Mouse (Mus musculus) hindbrain, embryonic 16.5 days (tissue): Measurements from ENCODE around the gene Sms. TPM values are rescaled to one million over a fixed set of nuclear protein-coding genes. Genes with fewer than 3 reads are reported as not detected.

Source experiments
- ATAC-seq: fragments of 200-750 bp; cut with Nextera tagmentation; 2 replicates; pipeline ENCODE4 v1.8.0; 2017; ENCODE audit warnings: moderate TSS enrichment, moderate library complexity
- H3K27ac ChIP-seq: fragments of 300-500 bp; sonication (generic); 2 replicates; pipeline ENCODE4 v1.5.1; 2014; ENCODE audit warnings: low read depth, mild to moderate bottlenecking, control low read depth, low read length, moderate library complexity
- H3K27me3 ChIP-seq: fragments of 300-500 bp; sonication (generic); replicated peaks from 2 replicates; pipeline ENCODE4 v1.6.1; 2014; ENCODE audit warnings: low read length; ENCODE audit not compliant: control insufficient read depth, insufficient read depth
- H3K36me3 ChIP-seq: fragments of 300-500 bp; sonication (generic); 2 replicates; pipeline ENCODE4 v1.6.1; 2014; ENCODE audit warnings: mild to moderate bottlenecking, low read length, moderate library complexity, mixed read lengths; ENCODE audit not compliant: control insufficient read depth, insufficient read depth
- H3K4me1 ChIP-seq: fragments of 300-500 bp; sonication (generic); 2 replicates; pipeline ENCODE4 v1.6.1; 2014; ENCODE audit warnings: low read depth, low read length; ENCODE audit not compliant: control insufficient read depth, insufficient read depth
- H3K4me2 ChIP-seq: fragments of 300-500 bp; sonication (generic); 2 replicates; pipeline ENCODE4 v1.6.1; 2014; ENCODE audit warnings: mild to moderate bottlenecking, low read length, control low read depth, moderate library complexity
- H3K4me3 ChIP-seq: fragments of 300-500 bp; sonication (generic); 2 replicates; pipeline ENCODE4 v1.5.1; 2014; ENCODE audit warnings: mild to moderate bottlenecking, low read length, control low read depth, moderate library complexity
- H3K9ac ChIP-seq: fragments of 300-500 bp; sonication (generic); 2 replicates; pipeline ENCODE4 v1.6.1; 2014; ENCODE audit warnings: low read depth, mild to moderate bottlenecking, control low read depth, low read length, moderate library complexity
- H3K9me3 ChIP-seq: fragments of 300-500 bp; sonication (generic); 2 replicates; pipeline ENCODE4 v1.6.1; 2014; ENCODE audit warnings: mild to moderate bottlenecking, low read length, moderate library complexity; ENCODE audit not compliant: control insufficient read depth
- WGBS: fragments of 180-500 bp; shearing (Covaris S2); extraction: QIAGEN DNeasy Blood & Tissue Kit; methylation state at CpG from one replicate; pipeline ENCODE4 v1.1.7; 2014; 5-methylcytosine and 5-hydroxymethylcytosine counted together
- polyA plus RNA-seq: library from polyadenylated mRNA; unstranded; fragments of >200 nt; fragmentation: Nextera tagmentation; extraction: Ambion mirVana; gene quantifications from 2 replicates; pipeline ENCODE4 v1.2.1, GENCODE M21; 2015

Gene Sms
- polyA plus RNA-seq, result 115 and 116 TPM in 2 replicates

- 19% methylated on average over 37 of the region's 45 CpGs for WGBS
- Histone ChIP-seq H3K4me2 (peak within 1 kb of the TSS; percentile 58), H3K4me3 (peak within 1 kb of the TSS; percentile 62), H3K9me3 (no peaks in the 10 kb centered on the region; the same call in 1 of the 2 replicates), H3K4me1 (no peaks in the 10 kb centered on the region), H3K27ac (peak within 1 kb of the TSS; percentile 91), H3K9ac (peak within 1 kb of the TSS; percentile 85), H3K27me3 (no peaks in the 10 kb centered on the region), H3K36me3 (no peaks in the 10 kb centered on the region)
- peak; percentile 92 for ATAC-seq
These were observed at the start of gene Sms for GRCm38 (mm10) chrX:157491944-157492726. Sms (minus strand) TSS chrX:157492287.

- H3K4me3 ChIP-seq, result no peak overlapping the region
- no peak overlapping the region for H3K27ac ChIP-seq
- no peaks in the 10 kb centered on the region for H3K9me3 ChIP-seq
- no peaks in the 10 kb centered on the region for H3K27me3 ChIP-seq
- no peak overlapping the region for H3K9ac ChIP-seq
- no peak for ATAC-seq
- WGBS, result 67% methylated on average over 5 of the region's 5 CpGs
- no peaks in the 10 kb centered on the region for H3K36me3 ChIP-seq
- no peaks in the 10 kb centered on the region for H3K4me1 ChIP-seq
- H3K4me2 ChIP-seq, result no peak overlapping the region
These were observed 14.3 kb upstream of the Sms start for GRCm38 (mm10) chrX:157506400-157506799.

GRCm38 (mm10) chrX:157504506-157504905 is 12.4 kb upstream of the Sms start:
- WGBS, result 92% methylated on average over 1 of the region's 1 CpGs
- Histone ChIP-seq H3K4me2 (no peak overlapping the region), H3K9me3 (no peaks in the 10 kb centered on the region), H3K27me3 (no peaks in the 10 kb centered on the region), H3K9ac (no peak overlapping the region), H3K4me3 (no peak overlapping the region), H3K4me1 (no peaks in the 10 kb centered on the region), H3K36me3 (no peaks in the 10 kb centered on the region), H3K27ac (no peak overlapping the region)
- ATAC-seq, result no peak

GRCm38 (mm10) chrX:157501871-157502270 is 9.8 kb upstream of the Sms start:
- 64% methylated on average over 2 of the region's 2 CpGs for WGBS
- no peak overlapping the region for H3K4me3 ChIP-seq
- no peak overlapping the region for H3K9ac ChIP-seq
- H3K27ac ChIP-seq, result no peak overlapping the region
- no peaks in the 10 kb centered on the region for H3K36me3 ChIP-seq
- H3K27me3 ChIP-seq, result no peaks in the 10 kb centered on the region
- H3K4me1 ChIP-seq, result no peaks in the 10 kb centered on the region
- H3K9me3 ChIP-seq, result no peaks in the 10 kb centered on the region
- no peak overlapping the region for H3K4me2 ChIP-seq
- ATAC-seq, result no peak

GRCm38 (mm10) chrX:157500004-157500403 is 7.9 kb upstream of the Sms start:
- 87% methylated on average over 8 of the region's 8 CpGs for WGBS

GRCm38 (mm10) chrX:157493159-157493558 is 1.1 kb upstream of the Sms start:
- ATAC-seq, result no peak
- no peak overlapping the region for H3K4me3 ChIP-seq
- H3K9me3 ChIP-seq, result no peaks in the 10 kb centered on the region; the same call in 1 of the 2 replicates
- no peak overlapping the region for H3K9ac ChIP-seq
- no peaks in the 10 kb centered on the region for H3K4me1 ChIP-seq
- WGBS, result 83% methylated on average over 4 of the region's 4 CpGs
- no peaks in the 10 kb centered on the region for H3K27me3 ChIP-seq
- H3K4me2 ChIP-seq, result no peak overlapping the region
- no peaks in the 10 kb centered on the region for H3K36me3 ChIP-seq
- no peak overlapping the region for H3K27ac ChIP-seq

More at GRCm38 (mm10) chrX:157500004-157500403, 7.9 kb upstream of the Sms start:
- no peak for ATAC-seq
- Histone ChIP-seq H3K9me3 (no peaks in the 10 kb centered on the region), H3K9ac (no peak overlapping the region), H3K27ac (no peak overlapping the region), H3K36me3 (no peaks in the 10 kb centered on the region), H3K4me2 (no peak overlapping the region), H3K4me1 (no peaks in the 10 kb centered on the region), H3K27me3 (no peaks in the 10 kb centered on the region), H3K4me3 (no peak overlapping the region)

- Histone ChIP-seq H3K27me3 (no peaks in the 10 kb centered on the region), H3K9ac (peak overlapping the region; percentile 85), H3K9me3 (no peaks in the 10 kb centered on the region; the same call in 1 of the 2 replicates), H3K36me3 (no peaks in the 10 kb centered on the region), H3K4me2 (peak overlapping the region; percentile 58), H3K4me3 (peak overlapping the region; percentile 62), H3K4me1 (no peaks in the 10 kb centered on the region), H3K27ac (peak overlapping the region; percentile 91)
- peak; percentile 81 for ATAC-seq
- 14% methylated on average over 44 of the region's 104 CpGs for WGBS
These were observed 747 bp downstream of the Sms start for GRCm38 (mm10) chrX:157491145-157491935.

GRCm38 (mm10) chrX:157490769-157491144 is 1.3 kb downstream of the Sms start:
- Histone ChIP-seq H3K36me3 (no peaks in the 10 kb centered on the region), H3K27me3 (no peaks in the 10 kb centered on the region), H3K27ac (peak overlapping the region; percentile 91), H3K9ac (peak overlapping the region; percentile 85), H3K4me3 (peak overlapping the region; percentile 62), H3K4me2 (peak overlapping the region; percentile 58), H3K9me3 (no peaks in the 10 kb centered on the region; the same call in 1 of the 2 replicates), H3K4me1 (no peaks in the 10 kb centered on the region)
- peak; percentile 21; the same call in 1 of the 2 replicates for ATAC-seq
- 20% methylated on average over 12 of the region's 12 CpGs for WGBS
